Mouse (Mus musculus): ENCODE data around the gene Mfge8. TPM values are rescaled to one million over a fixed set of nuclear protein-coding genes. Genes with fewer than 3 reads are reported as not detected.
A peak's percentile ranks its signal among the peaks of the same experiment; 100 is the strongest.

The Mfge8 gene
- polyA plus RNA-seq, 1 experiment from 2014 or later, result 61.1 TPM

DNA sequence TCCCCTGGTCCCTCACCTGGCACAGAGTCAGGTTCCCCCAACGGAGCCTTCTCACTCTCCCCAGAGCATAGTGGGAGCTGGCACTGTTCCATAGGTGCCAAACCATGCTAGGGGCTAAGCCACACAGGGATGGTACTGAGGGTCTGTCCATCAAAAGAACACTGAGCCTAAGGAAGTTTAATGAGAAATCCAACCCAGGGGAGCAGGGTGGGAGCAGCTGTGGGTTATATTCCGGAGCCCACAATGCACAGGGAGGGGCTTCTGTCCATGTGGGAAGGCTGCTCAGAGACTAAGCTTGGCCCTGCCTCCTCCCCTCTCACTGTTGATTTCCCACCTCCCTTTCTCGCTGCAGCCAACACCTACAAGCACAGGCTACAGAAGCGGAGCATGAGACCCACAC, 35.0 kb downstream of the Mfge8 start:
- 49% methylated on average over 4 of the region's 4 CpGs for WGBS
- ATAC-seq (ENCODE audit: low read depth), result peak; percentile 84; the same call in 1 of the 2 replicates

DNA sequence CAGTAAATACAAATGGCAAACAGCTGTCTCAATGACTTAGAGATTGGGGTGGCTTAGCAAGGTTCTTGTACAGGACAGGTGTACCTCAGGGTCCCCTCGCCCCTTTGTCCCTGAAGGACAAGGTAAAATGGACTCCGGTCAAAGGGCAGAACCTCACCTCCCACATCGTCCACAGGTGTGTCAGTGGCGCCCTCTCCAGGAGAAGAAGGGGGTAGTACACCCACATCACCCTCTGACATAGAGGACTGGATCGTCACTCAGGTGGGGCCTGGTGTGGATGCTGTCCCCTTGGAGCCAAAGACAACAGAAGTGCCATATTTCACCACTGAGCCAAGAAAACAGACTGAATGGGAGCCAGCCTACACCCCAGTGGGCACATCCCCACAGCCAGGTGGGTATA, 52.4 kb downstream of the Mfge8 start:
- no peak overlapping the region for H3K27ac ChIP-seq (replicated peaks)
- 78% methylated on average over 5 of the region's 5 CpGs for WGBS

More for the DNA sequence above, 35.0 kb downstream of the Mfge8 start:
- no peak overlapping the region for H3K9ac ChIP-seq
- H3K36me3 ChIP-seq, result no peaks in the 10 kb centered on the region
- H3K27me3 ChIP-seq, result no peaks in the 10 kb centered on the region
- H3K4me1 ChIP-seq (replicated peaks), result 0 out of 2 replicates have a peak, but pooled peaks cover 11% of the 10 kb centered on the region
- H3K27ac ChIP-seq (replicated peaks), result no peak overlapping the region
- H3K4me3 ChIP-seq, result no peak overlapping the region
- H3K4me2 ChIP-seq, result no peak overlapping the region
- no peaks in the 10 kb centered on the region for H3K9me3 ChIP-seq

DNA sequence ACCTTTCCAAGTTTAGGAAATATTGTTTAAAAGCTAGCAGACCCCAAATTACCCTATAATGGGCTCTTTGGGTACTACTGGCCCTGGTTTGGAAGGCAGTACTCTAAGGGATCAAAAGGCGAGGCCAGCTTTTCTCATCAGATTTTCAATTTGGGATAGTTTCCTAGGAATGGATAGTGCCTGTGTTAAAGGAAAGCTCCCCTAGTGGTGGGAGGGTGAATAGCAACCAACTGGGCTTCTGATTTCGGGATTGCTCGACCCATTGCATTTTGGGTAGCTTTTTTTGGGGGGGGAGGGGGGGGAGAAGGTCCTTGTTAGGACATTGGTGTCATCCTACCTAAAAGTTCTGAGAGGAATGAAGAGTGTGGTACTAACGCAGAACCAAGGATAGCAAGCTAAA, 59.7 kb downstream of the Mfge8 start:
- no peaks in the 10 kb centered on the region for H3K36me3 ChIP-seq

More for the DNA sequence above, 52.4 kb downstream of the Mfge8 start:
- H3K9me3 ChIP-seq, result no peaks in the 10 kb centered on the region
- H3K9ac ChIP-seq, result no peak overlapping the region
- H3K4me3 ChIP-seq, result no peak overlapping the region
- H3K4me2 ChIP-seq, result no peak overlapping the region
- no peaks in the 10 kb centered on the region for H3K27me3 ChIP-seq
- no peaks in the 10 kb centered on the region for H3K4me1 ChIP-seq (replicated peaks)
- ATAC-seq (ENCODE audit: low read depth), result no peak
- H3K36me3 ChIP-seq, result no peaks in the 10 kb centered on the region

More for the DNA sequence above, 59.7 kb downstream of the Mfge8 start:
- Histone ChIP-seq H3K27ac (replicated peaks) (no peak overlapping the region), H3K27me3 (no peaks in the 10 kb centered on the region), H3K9me3 (no peaks in the 10 kb centered on the region), H3K4me2 (no peak overlapping the region), H3K4me3 (no peak overlapping the region), H3K4me1 (replicated peaks) (no peaks in the 10 kb centered on the region), H3K9ac (no peak overlapping the region)
- ATAC-seq (ENCODE audit: low read depth), result no peak
- 71% methylated on average over 4 of the region's 4 CpGs for WGBS

Other genes with a start within 250 kb of the Mfge8 start
- 0.45 TPM in 1 of 2 replicates, not detected in the other for gene Isg20, start 235.6 kb downstream of the Mfge8 start, polyA plus RNA-seq (2015; fragmentation: Nextera tagmentation; extraction: Ambion mirVana)
- gene Acan, start 95.6 kb downstream of the Mfge8 start, polyA plus RNA-seq (2015; fragmentation: Nextera tagmentation; extraction: Ambion mirVana), result 1.3 and 2.6 TPM in 2 replicates
- 1.5 and 1.7 TPM in 2 replicates for gene Hapln3, start 18.0 kb downstream of the Mfge8 start, polyA plus RNA-seq (2015; fragmentation: Nextera tagmentation; extraction: Ambion mirVana)
- gene Abhd2, start 124.1 kb upstream of the Mfge8 start, polyA plus RNA-seq (2015; fragmentation: Nextera tagmentation; extraction: Ambion mirVana), result 15.7 and 16.7 TPM in 2 replicates
- 19.2 and 19.7 TPM in 2 replicates for gene Rlbp1, start 238.0 kb upstream of the Mfge8 start, polyA plus RNA-seq (2015; fragmentation: Nextera tagmentation; extraction: Ambion mirVana)
- gene Fanci, start 242.9 kb upstream of the Mfge8 start, polyA plus RNA-seq (2015; fragmentation: Nextera tagmentation; extraction: Ambion mirVana), result 2.7 and 3.5 TPM in 2 replicates